Mouse (Mus musculus): ENCODE results near the gene Tmem132c. TPM values are rescaled to one million over a fixed set of nuclear protein-coding genes. Genes with fewer than 3 reads are reported as not detected.

The Tmem132c gene
- polyA plus RNA-seq, 1 experiment from 2014 or later: 2.0 TPM

- peak overlapping the region; percentile 4; the same call in 1 of the 2 replicates for H3K9ac ChIP-seq
- ATAC-seq (ENCODE audit: insufficient read depth, low FRiP score, low read depth): peak; percentile 70
- H3K4me3 ChIP-seq (replicated peaks): peak overlapping the region; percentile 61
- H3K4me2 ChIP-seq: peak overlapping the region; percentile 87
- under 1% methylated on average over 73 of the region's 73 CpGs for WGBS
- no peaks in the 10 kb centered on the region for H3K9me3 ChIP-seq
- no peaks in the 10 kb centered on the region for H3K36me3 ChIP-seq
- no peak overlapping the region for H3K27ac ChIP-seq
- H3K4me1 ChIP-seq: peaks cover 21% of the 10 kb centered on the region
- peaks cover 54% of the 10 kb centered on the region for H3K27me3 ChIP-seq (replicated peaks)
Observed at GRCm38 (mm10) chr5:127241925-127242762, 536 bp downstream of the Tmem132c start.

- H3K9me3 ChIP-seq: no peaks in the 10 kb centered on the region
- no peak overlapping the region for H3K27ac ChIP-seq
- H3K36me3 ChIP-seq: no peaks in the 10 kb centered on the region
- H3K4me2 ChIP-seq: peak overlapping the region; percentile 87
- H3K9ac ChIP-seq: peak overlapping the region; percentile 4; the same call in 1 of the 2 replicates
- peak overlapping the region; percentile 61 for H3K4me3 ChIP-seq (replicated peaks)
- ATAC-seq (ENCODE audit: insufficient read depth, low FRiP score, low read depth): no peak
- H3K4me1 ChIP-seq: peaks cover 21% of the 10 kb centered on the region
- under 1% methylated on average over 13 of the region's 13 CpGs for WGBS
- H3K27me3 ChIP-seq (replicated peaks): peaks cover 50% of the 10 kb centered on the region
Observed at GRCm38 (mm10) chr5:127242763-127243160, 1.2 kb downstream of the Tmem132c start.

DNA sequence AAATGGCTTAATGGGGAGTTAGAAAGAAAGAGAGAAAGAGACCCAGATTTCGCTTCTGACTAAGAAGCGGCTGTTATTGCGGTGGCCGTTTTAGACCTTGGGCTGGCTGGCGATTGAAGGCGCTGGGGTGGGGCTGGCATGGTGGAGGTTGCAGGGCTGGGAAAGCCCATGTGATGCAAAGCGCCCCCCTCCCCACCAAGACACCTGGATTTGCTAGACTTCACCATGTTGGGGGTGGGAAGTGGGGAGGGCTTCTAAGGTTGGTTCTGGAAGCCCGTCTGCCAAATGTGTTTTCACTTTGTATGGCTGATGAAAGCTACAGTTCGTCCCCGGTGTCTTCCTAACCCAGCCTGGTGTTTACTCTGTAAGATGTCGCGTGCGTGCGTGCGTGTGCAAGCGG is 1.6 kb downstream of the Tmem132c start:
- Histone ChIP-seq H3K36me3 (no peaks in the 10 kb centered on the region), H3K4me1 (peaks cover 21% of the 10 kb centered on the region), H3K4me3 (replicated peaks) (peak overlapping the region; percentile 61), H3K9ac (no peak overlapping the region), H3K9me3 (no peaks in the 10 kb centered on the region), H3K27ac (no peak overlapping the region), H3K4me2 (peak overlapping the region; percentile 87), H3K27me3 (replicated peaks) (peaks cover 50% of the 10 kb centered on the region)
- no peak for ATAC-seq (ENCODE audit: insufficient read depth, low FRiP score, low read depth)
- WGBS: 4% methylated on average over 16 of the region's 16 CpGs

- 13% methylated on average over 13 of the region's 13 CpGs for WGBS
- H3K4me2 ChIP-seq: peak overlapping the region; percentile 87
- H3K27ac ChIP-seq: no peak overlapping the region
- no peak overlapping the region for H3K9ac ChIP-seq
- H3K36me3 ChIP-seq: no peaks in the 10 kb centered on the region
- no peaks in the 10 kb centered on the region for H3K9me3 ChIP-seq
- peaks cover 21% of the 10 kb centered on the region for H3K4me1 ChIP-seq
- H3K27me3 ChIP-seq (replicated peaks): peaks cover 50% of the 10 kb centered on the region
- peak overlapping the region; percentile 61 for H3K4me3 ChIP-seq (replicated peaks)
- no peak for ATAC-seq (ENCODE audit: insufficient read depth, low FRiP score, low read depth)
Observed at GRCm38 (mm10) chr5:127243611-127244010, 2.0 kb downstream of the Tmem132c start.

- WGBS: 66% methylated on average over 2 of the region's 2 CpGs
- H3K4me2 ChIP-seq: no peak overlapping the region
Observed at GRCm38 (mm10) chr5:127253263-127253662, 11.7 kb downstream of the Tmem132c start.

GRCm38 (mm10) chr5:127256947-127257610 is 15.5 kb downstream of the Tmem132c start:
- ATAC-seq (ENCODE audit: insufficient read depth, low FRiP score, low read depth): no peak
- H3K4me3 ChIP-seq (replicated peaks): no peak overlapping the region
- no peak overlapping the region for H3K9ac ChIP-seq
- H3K9me3 ChIP-seq: no peaks in the 10 kb centered on the region
- no peak overlapping the region for H3K27ac ChIP-seq
- WGBS: 63% methylated on average over 11 of the region's 11 CpGs
- H3K27me3 ChIP-seq (replicated peaks): no peaks in the 10 kb centered on the region
- no peaks in the 10 kb centered on the region for H3K4me1 ChIP-seq
- H3K4me2 ChIP-seq: no peak overlapping the region
- no peaks in the 10 kb centered on the region for H3K36me3 ChIP-seq

More at GRCm38 (mm10) chr5:127253263-127253662, 11.7 kb downstream of the Tmem132c start:
- Histone ChIP-seq H3K27ac (no peak overlapping the region), H3K36me3 (no peaks in the 10 kb centered on the region), H3K4me1 (no peaks in the 10 kb centered on the region), H3K9ac (no peak overlapping the region), H3K4me3 (replicated peaks) (no peak overlapping the region), H3K27me3 (replicated peaks) (no peaks in the 10 kb centered on the region), H3K9me3 (no peaks in the 10 kb centered on the region)
- ATAC-seq (ENCODE audit: insufficient read depth, low FRiP score, low read depth): no peak

GRCm38 (mm10) chr5:127262136-127262535 is 20.5 kb downstream of the Tmem132c start:
- no peaks in the 10 kb centered on the region for H3K36me3 ChIP-seq
- H3K4me1 ChIP-seq: no peaks in the 10 kb centered on the region
- H3K27ac ChIP-seq: no peak overlapping the region
- H3K4me2 ChIP-seq: no peak overlapping the region
- no peak overlapping the region for H3K4me3 ChIP-seq (replicated peaks)
- 79% methylated on average over 5 of the region's 5 CpGs for WGBS
- ATAC-seq (ENCODE audit: insufficient read depth, low FRiP score, low read depth): no peak
- no peak overlapping the region for H3K9ac ChIP-seq
- no peaks in the 10 kb centered on the region for H3K27me3 ChIP-seq (replicated peaks)
- no peaks in the 10 kb centered on the region for H3K9me3 ChIP-seq

GRCm38 (mm10) chr5:127271145-127271544 is 29.5 kb downstream of the Tmem132c start:
- Histone ChIP-seq H3K4me3 (replicated peaks) (no peak overlapping the region), H3K4me2 (no peak overlapping the region), H3K36me3 (no peaks in the 10 kb centered on the region), H3K27me3 (replicated peaks) (no peaks in the 10 kb centered on the region), H3K9me3 (no peaks in the 10 kb centered on the region), H3K9ac (no peak overlapping the region), H3K27ac (no peak overlapping the region), H3K4me1 (no peaks in the 10 kb centered on the region)
- 25% methylated on average over 3 of the region's 3 CpGs for WGBS
- ATAC-seq (ENCODE audit: insufficient read depth, low FRiP score, low read depth): no peak

DNA sequence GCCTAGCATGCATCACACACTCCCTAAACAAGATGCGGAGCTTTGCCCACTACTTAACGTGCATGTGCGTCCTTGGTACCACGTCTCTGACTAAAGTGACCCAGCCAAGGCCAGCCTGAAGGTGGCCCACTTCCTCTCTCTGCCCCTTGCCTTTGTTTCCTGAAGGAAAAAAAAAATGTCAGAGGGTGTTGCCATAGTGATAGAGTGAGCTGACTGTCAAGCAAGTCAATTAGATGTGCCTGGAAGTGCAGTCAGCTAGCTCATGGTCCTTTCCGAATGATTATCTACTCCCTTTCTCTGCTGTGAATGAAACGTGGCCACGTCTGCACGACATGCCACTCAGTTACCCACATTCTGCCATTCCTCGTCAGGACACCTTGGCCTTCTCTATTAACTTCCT is 37.9 kb downstream of the Tmem132c start:
- H3K27ac ChIP-seq: no peak overlapping the region
- H3K4me3 ChIP-seq (replicated peaks): no peak overlapping the region
- no peaks in the 10 kb centered on the region for H3K36me3 ChIP-seq
- 82% methylated on average over 9 of the region's 9 CpGs for WGBS
- no peak overlapping the region for H3K9ac ChIP-seq
- H3K9me3 ChIP-seq: no peaks in the 10 kb centered on the region
- H3K4me2 ChIP-seq: no peak overlapping the region
- ATAC-seq (ENCODE audit: insufficient read depth, low FRiP score, low read depth): no peak
- no peaks in the 10 kb centered on the region for H3K27me3 ChIP-seq (replicated peaks)
- H3K4me1 ChIP-seq: no peaks in the 10 kb centered on the region

- H3K4me2 ChIP-seq: no peak overlapping the region
- WGBS: 65% methylated on average over 4 of the region's 4 CpGs
- no peak overlapping the region for H3K4me3 ChIP-seq (replicated peaks)
- no peaks in the 10 kb centered on the region for H3K36me3 ChIP-seq
- no peak for ATAC-seq (ENCODE audit: insufficient read depth, low FRiP score, low read depth)
- H3K9me3 ChIP-seq: no peaks in the 10 kb centered on the region
- H3K9ac ChIP-seq: no peak overlapping the region
- no peak overlapping the region for H3K27ac ChIP-seq
- no peaks in the 10 kb centered on the region for H3K4me1 ChIP-seq
- no peaks in the 10 kb centered on the region for H3K27me3 ChIP-seq (replicated peaks)
Observed at GRCm38 (mm10) chr5:127281186-127281585, 39.6 kb downstream of the Tmem132c start.

DNA sequence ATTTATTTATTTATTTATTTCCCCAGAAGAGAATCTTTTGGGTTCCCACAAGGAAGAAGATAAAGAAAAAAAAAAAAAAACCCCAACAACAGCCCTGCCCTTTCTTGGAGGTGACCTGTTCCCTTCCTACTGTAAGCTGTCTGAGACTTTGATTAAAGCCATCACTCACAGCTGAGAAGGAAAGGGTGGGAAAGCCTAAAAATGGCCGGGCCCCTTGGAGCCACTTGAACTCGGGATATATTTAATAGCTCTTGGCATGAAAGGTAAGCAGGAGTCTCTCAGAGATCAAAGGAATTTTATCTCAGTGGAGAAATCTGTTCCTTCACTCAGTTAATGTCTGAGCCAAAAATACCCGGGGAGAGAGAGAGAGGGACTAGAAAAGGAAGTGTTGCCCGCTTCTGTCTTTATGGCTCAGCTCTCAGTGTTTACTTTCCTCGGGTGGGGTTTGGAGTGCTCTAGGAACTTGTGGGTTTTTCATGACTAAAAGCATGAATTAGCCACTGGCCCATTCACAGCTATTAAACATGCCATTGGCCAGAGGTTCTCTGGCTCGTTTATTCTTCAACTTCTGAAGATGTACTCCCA is 41.0 kb downstream of the Tmem132c start:
- H3K27ac ChIP-seq: no peak overlapping the region
- WGBS: 7% methylated on average over 6 of the region's 6 CpGs
- no peak; the same call in 1 of the 2 replicates for ATAC-seq (ENCODE audit: insufficient read depth, low FRiP score, low read depth)
- H3K4me1 ChIP-seq: no peaks in the 10 kb centered on the region
- no peak overlapping the region for H3K9ac ChIP-seq
- no peaks in the 10 kb centered on the region for H3K9me3 ChIP-seq
- no peak overlapping the region for H3K4me3 ChIP-seq (replicated peaks)
- no peak overlapping the region for H3K4me2 ChIP-seq
- H3K27me3 ChIP-seq (replicated peaks): no peaks in the 10 kb centered on the region
- no peaks in the 10 kb centered on the region for H3K36me3 ChIP-seq

GRCm38 (mm10) chr5:127286886-127287285 is 45.3 kb downstream of the Tmem132c start:
- Histone ChIP-seq H3K27me3 (replicated peaks) (no peaks in the 10 kb centered on the region), H3K9me3 (no peaks in the 10 kb centered on the region), H3K27ac (no peak overlapping the region), H3K9ac (no peak overlapping the region), H3K4me1 (0 out of 2 replicates have a peak, but pooled peaks cover 5% of the 10 kb centered on the region), H3K36me3 (no peaks in the 10 kb centered on the region), H3K4me3 (replicated peaks) (no peak overlapping the region), H3K4me2 (no peak overlapping the region)
- ATAC-seq (ENCODE audit: insufficient read depth, low FRiP score, low read depth): no peak
- 66% methylated on average over 5 of the region's 5 CpGs for WGBS

Measured in stomach, embryonic 15.5 days (tissue).